Comparison of ENCODE assay signal across 18 mouse cellular contexts in genomic region chr12:90183021-90183420, GRCm38 (mm10).
DNase-seq lines count a peak whose midpoint lies in the region.
"Had no signal": no experiment of that assay in that cellular context is flagged by ENCODE, and none has a peak within 500 bp of the region (broad histone marks: within the 10 kb centered on the region; RNA-seq: fewer than 3 reads in every experiment).

No protein-coding gene starts in this region.

- DNase-seq in adrenal gland, adult 8-10 months = peak; percentile 1
- no peak for DNase-seq in adrenal gland, postnatal 4 days (ENCODE audit: low spot score in 2 of 2)
- peak; percentile 7 to 21 for DNase-seq in cerebellum, postnatal 10 days
- no peak for DNase-seq in cerebellum, adult 8-10 months
- peak; percentile 6 for DNase-seq in retina, embryonic 14.5 days (ENCODE audit: low spot score)
- DNase-seq in retina, postnatal 1 day = no peak
- no peak for DNase-seq in heart, postnatal 25 days (ENCODE audit: low spot score)
- DNase-seq in urinary bladder, postnatal 36 days (ENCODE audit: low spot score in 2 of 2) = no peak
- DNase-seq: adrenal gland, postnatal 10 days; gastrocnemius, postnatal 10 days; heart, adult 11 months; heart, postnatal 36 days; kidney, adult 8-10 months; kidney, postnatal 4 days; layer of hippocampus, postnatal 36 days; liver; right cerebral cortex, postnatal 14 days; thymus, postnatal 4 days had no signal

- intact Hi-C loops in heart, postnatal 25 days (cut with DNase I) = no loop called here

Comparison
In these comparisons a context has a peak if more than half of its experiments do, and no peak if none do; other contexts are left out.
1. DNase-seq: peak in adrenal gland, adult 8-10 months (single experiment), cerebellum, postnatal 10 days (2 of 2) and retina, embryonic 14.5 days (single experiment); none in adrenal gland, postnatal 4 days (0 of 2), cerebellum, adult 8-10 months (single experiment), retina, postnatal 1 day (single experiment), heart, postnatal 25 days (single experiment) and urinary bladder, postnatal 36 days (0 of 2).